Mouse (Mus musculus): ENCODE data around the gene Rex2.
"Not testable (repeated sequence)": the region's sequence is repeated elsewhere in the genome, so short reads cannot be mapped to it uniquely, and the experiment has no call there.

The Rex2 gene

GRCm38 (mm10) chr4:147021550-147021949, at the start of gene Rex2:
Rex2 (plus strand) TSS chr4:147021850.
- DNase-seq: not testable (repeated sequence)

- DNase-seq: not testable (repeated sequence)
Measured at GRCm38 (mm10) chr4:146976581-146976980, 45.1 kb upstream of the Rex2 start.

DNA sequence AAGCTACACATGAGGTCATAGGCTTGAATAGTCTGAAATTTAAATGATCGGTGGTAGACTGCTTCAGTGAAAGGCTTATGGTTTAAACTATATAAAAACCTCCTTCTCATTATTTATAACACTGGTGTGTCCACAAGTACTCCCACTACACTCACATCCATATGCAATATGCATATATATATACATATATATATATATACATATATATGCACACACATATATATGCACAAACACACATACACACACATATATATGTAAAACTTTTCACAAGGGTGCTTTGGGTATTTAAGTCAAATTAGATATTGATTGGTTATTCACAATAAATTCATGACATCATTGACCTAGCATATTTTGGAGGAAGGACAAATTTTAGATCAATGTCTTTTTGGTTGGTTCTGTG, 3.2 kb upstream of the Rex2 start:
- not testable (repeated sequence) for DNase-seq

- DNase-seq: not testable (repeated sequence)
Measured at GRCm38 (mm10) chr4:147026374-147026773, 4.7 kb downstream of the Rex2 start.

DNA sequence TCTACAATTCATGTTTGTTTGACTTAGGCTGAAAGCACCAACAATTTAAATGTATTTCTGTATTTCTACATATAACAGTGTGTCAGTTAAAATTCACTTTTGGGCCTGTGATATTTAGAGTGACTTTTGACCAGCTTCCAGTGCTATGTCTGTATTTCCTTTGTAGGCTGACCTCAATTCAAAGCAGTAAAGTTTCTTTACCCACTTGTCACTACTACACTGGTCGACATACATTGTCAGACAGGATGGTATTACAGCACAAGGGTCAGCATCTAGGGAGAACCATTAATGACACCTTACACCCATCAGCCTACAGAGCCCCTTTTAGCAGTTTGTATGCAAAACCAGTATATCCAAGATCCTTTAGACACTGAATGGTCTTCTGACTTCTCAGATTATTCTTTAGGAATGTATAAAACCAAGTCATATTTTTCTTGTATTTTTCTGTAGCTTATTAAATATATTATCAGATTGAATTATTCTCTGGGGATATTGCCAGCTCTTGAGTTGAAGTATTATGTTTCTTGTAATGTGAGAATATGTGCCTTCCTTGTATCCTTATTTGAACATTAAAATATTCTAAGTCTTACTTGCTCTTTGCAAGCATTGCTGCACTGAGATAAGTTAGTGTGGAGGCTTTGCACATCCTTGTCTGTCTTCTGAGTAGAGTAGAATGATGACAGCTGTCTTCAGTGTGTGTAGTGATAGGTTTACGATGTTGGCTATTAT, 9.8 kb downstream of the Rex2 start:
- not testable (repeated sequence) for DNase-seq

- not testable (repeated sequence) for DNase-seq
Measured at GRCm38 (mm10) chr4:147063768-147064167, 42.1 kb downstream of the Rex2 start.

GRCm38 (mm10) chr4:147065861-147066260, 44.2 kb downstream of the Rex2 start:
- not testable (repeated sequence) for DNase-seq

DNA sequence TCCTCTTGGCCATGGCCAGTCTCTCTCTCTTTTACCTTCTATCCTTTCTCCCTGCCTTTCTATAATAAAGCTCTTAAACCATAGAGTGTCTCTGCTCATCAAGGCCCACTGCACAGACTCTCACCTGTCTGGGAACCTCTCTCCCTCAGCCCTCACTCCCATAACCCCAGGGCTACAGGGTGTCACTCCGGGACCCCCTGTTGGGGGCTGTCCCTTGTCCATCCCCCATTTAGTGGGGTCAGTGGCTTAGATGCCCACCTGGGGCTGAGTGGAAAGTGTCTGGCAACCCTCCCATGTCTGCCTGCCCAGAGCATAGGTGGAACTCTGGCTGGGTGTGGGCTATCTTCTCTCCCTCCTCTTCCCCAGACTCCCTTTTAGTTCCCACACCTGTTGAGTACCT, 44.7 kb downstream of the Rex2 start:
- not testable (repeated sequence) for DNase-seq

DNA sequence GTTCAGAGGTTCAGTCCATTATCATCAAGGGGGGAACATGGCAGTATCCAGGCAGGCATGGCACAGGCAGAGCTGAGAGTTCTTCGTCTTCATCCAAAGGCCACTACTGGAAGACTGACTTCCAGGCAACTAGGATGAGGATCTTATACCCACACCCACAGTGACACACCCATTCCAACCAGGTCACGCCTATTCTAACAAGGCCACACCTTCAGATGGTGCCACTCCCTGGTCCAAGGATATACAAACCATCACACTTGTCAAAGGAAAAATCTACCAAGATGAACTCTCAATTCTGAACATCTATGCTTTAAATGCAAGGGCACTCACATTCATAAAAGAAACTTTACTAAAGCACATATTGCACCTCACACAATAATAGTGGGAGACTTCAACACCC, 74.0 kb downstream of the Rex2 start:
- DNase-seq: not testable (repeated sequence)

DNA sequence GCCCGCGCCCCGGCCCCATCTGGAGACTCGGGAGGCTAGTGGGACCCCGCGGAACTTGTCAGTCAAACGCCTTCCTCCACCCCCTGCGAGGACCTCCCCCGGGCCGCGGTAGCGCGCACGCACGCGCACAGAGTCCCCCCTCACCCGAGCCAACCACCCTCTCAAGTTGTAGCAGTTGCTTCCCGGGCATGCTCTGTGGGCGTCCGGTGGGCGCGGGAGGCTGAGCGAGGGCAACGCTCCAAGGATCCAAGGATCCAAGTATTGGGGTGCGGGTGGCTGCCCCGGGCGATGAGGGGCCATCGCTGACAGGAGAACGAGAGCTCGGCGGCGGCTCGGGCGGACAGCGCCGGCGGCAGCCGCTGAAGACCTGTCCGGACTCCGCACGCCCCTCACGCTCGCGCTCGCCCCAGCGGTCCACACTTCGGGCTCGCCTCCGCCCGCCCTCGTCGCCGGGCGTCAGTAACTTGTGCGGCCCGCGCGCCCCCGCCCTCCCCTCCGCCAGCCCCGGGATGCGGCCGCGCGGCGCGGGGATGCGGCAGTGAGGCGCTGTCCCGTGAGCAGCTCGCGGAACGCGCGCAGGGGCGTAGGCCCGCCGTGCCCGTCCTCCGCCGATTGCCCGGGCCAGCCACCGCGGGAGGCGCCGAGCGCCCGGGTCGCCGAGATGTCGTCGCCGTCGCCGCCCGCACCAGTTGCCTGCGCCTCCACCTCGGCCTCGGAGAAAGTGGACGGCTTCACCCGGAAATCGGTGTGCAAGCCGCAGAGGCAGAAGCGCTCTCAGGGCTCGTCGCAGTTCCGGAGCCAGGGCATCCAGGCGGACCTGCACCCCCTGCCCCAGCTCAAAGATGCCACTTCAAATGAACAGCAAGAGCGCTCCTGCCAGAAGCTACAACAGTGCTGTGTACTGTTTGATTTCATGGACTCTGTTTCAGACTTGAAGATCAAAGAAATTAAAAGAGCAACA, 80.3 kb downstream of the Rex2 start:
- DNase-seq: peak; percentile 57

DNA sequence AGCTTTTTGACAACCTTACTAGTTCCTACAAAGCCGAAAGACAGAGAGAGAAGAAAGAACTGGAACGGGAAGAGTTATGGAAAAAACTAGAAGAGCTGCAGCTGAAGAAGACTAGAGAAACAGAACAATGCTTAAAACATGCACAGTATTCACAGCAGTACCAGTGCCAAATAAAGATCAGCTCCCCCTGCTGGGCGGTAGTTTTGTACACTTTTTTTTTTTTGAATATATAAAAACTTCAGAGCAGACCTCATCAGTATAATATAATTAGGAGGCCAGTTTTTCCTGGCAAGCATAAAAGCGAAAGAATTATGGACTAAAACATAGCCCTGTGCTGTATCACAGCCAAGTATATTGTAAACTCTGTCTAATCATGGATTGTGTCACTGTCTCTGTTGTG, 82.2 kb downstream of the Rex2 start:
- DNase-seq: not testable (repeated sequence)

Measured in retina, postnatal 1 day (tissue).